Mouse (Mus musculus): Measurements from ENCODE around the gene Ms4a5.

GRCm38 (mm10) chr19:11232348-11232747 lies 51.3 kb downstream of the Ms4a5 start, which contains the start of gene Ms4a12:
- no peak for TF ChIP-seq CTCF (IDR thresholded peaks at IDR 0.05; ENCODE audit: low read depth)
- TF ChIP-seq EP300 (IDR thresholded peaks at IDR 0.05; ENCODE audit: low read depth), result no peak
